Mouse (Mus musculus) lung, postnatal 0 days (tissue): ENCODE measurements around the gene Ajm1.

ENCODE experiments used
- CTCF ChIP-seq: IDR thresholded peaks from 2 replicates; pipeline ENCODE4 v1.5.1; 2016; ENCODE audit warnings: antibody characterized with exemption, mild to moderate bottlenecking
- EP300 ChIP-seq: IDR thresholded peaks from 2 replicates; pipeline ENCODE4 v1.6.1; 2016; ENCODE audit warnings: antibody characterized with exemption, mild to moderate bottlenecking, control low read depth

DNA sequence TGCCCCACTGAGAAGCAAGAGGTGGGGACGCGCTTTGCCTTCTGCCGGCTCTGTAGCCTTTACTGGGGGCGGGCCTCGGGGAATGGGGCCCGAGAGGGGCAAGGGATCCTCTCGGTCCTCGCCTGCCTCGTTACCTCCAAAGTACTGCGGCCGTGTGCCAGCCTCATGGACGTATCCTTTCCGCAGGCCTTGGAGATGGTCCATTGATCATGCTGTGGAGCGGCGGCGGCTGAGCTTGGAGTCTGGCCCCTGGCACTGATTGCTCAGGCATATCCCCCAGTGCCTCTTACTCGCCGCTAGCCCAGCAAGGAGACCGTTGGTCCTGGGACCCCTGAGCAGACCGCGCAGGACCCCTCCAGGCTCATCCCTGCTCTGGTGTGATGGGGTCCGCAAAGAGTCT is 34.8 kb upstream of the Ajm1 start:
- TF ChIP-seq CTCF (no peak), EP300 (no peak)
